Mouse (Mus musculus) liver, embryonic 13.5 days (tissue): ENCODE data around the gene 1810010H24Rik. TPM values are rescaled to one million over a fixed set of nuclear protein-coding genes. Genes with fewer than 3 reads are reported as not detected.
"Not testable (repeated sequence)": the region's sequence is repeated elsewhere in the genome, so short reads cannot be mapped to it uniquely, and the experiment has no call there.

Experiments used
- ATAC-seq: fragments of 200-750 bp; cut with Nextera tagmentation; 2 replicates; pipeline ENCODE4 v1.8.0; 2017; ENCODE audit warnings: low read depth, mild to moderate bottlenecking, moderate number of reproducible peaks, moderate library complexity
- DNase-seq: peaks from one replicate; pipeline ENCODE4 v3.0.0; 2022
- H3K27ac ChIP-seq: fragments of 300-500 bp; sonication (generic); 2 replicates; pipeline ENCODE4 v1.5.1; 2015; ENCODE audit warnings: moderate library complexity, mild to moderate bottlenecking, inconsistent platforms
- H3K27me3 ChIP-seq: fragments of 300-500 bp; sonication (generic); 2 replicates; pipeline ENCODE4 v1.6.1; 2015; ENCODE audit warnings: mild to moderate bottlenecking, inconsistent platforms
- H3K36me3 ChIP-seq: fragments of 300-500 bp; sonication (generic); 2 replicates; pipeline ENCODE4 v1.6.1; 2015; ENCODE audit warnings: mild to moderate bottlenecking, inconsistent platforms
- H3K4me1 ChIP-seq: fragments of 300-500 bp; sonication (generic); replicated peaks from 2 replicates; pipeline ENCODE4 v1.6.1; 2015; ENCODE audit warnings: inconsistent platforms
- H3K4me2 ChIP-seq: fragments of 300-500 bp; sonication (generic); 2 replicates; pipeline ENCODE4 v1.6.1; 2015; ENCODE audit warnings: inconsistent platforms, mild to moderate bottlenecking, moderate library complexity
- H3K4me3 ChIP-seq: fragments of 300-500 bp; sonication (generic); replicated peaks from 2 replicates; pipeline ENCODE4 v1.5.1; 2015; ENCODE audit warnings: mild to moderate bottlenecking, inconsistent platforms
- H3K9ac ChIP-seq: fragments of 300-500 bp; sonication (generic); 2 replicates; pipeline ENCODE4 v1.6.1; 2015; ENCODE audit warnings: mild to moderate bottlenecking, inconsistent platforms
- H3K9me3 ChIP-seq: fragments of 300-500 bp; sonication (generic); replicated peaks from 2 replicates; pipeline ENCODE4 v1.6.1; 2016; ENCODE audit warnings: inconsistent platforms
- WGBS: fragments of 180-500 bp; shearing (Covaris S2); methylation state at CpG from one replicate; pipeline ENCODE4 v1.1.7; 2015; ENCODE audit not compliant: insufficient replicate concordance; 5-methylcytosine and 5-hydroxymethylcytosine counted together
- polyA plus RNA-seq: library from polyadenylated mRNA; unstranded; fragments of >200 nt; fragmentation: Nextera tagmentation; extraction: Ambion mirVana; gene quantifications from 2 replicates; pipeline ENCODE4 v1.2.1, GENCODE M21; 2015

Gene 1810010H24Rik
- polyA plus RNA-seq, 1 experiment from 2014 or later, result 1.1 TPM

GRCm38 (mm10) chr11:107046766-107047620 is 21.5 kb downstream of the 1810010H24Rik start:
- no peak overlapping the region for H3K4me2 ChIP-seq
- H3K9ac ChIP-seq, result no peak overlapping the region
- H3K4me1 ChIP-seq, result peaks cover 14% of the 10 kb centered on the region
- DNase-seq, result no peak
- no peaks in the 10 kb centered on the region for H3K27me3 ChIP-seq
- no peak for ATAC-seq
- WGBS, result 85% methylated on average over 15 of the region's 15 CpGs
- peaks cover 55% of the 10 kb centered on the region for H3K36me3 ChIP-seq
- H3K9me3 ChIP-seq, result no peaks in the 10 kb centered on the region
- no peak overlapping the region for H3K27ac ChIP-seq
- H3K4me3 ChIP-seq, result no peak overlapping the region

GRCm38 (mm10) chr11:107054870-107055269 is 29.4 kb downstream of the 1810010H24Rik start:
- peak; percentile 73 for ATAC-seq
- H3K27ac ChIP-seq, result no peak overlapping the region

GRCm38 (mm10) chr11:107057391-107057790 is 31.9 kb downstream of the 1810010H24Rik start:
- H3K27me3 ChIP-seq, result no peaks in the 10 kb centered on the region
- H3K9me3 ChIP-seq, result no peaks in the 10 kb centered on the region
- no peak overlapping the region for H3K4me2 ChIP-seq
- H3K9ac ChIP-seq, result no peak overlapping the region
- ATAC-seq (no peak), DNase-seq (no peak)
- peaks cover 96% of the 10 kb centered on the region for H3K36me3 ChIP-seq
- H3K27ac ChIP-seq, result no peak overlapping the region
- WGBS, result 89% methylated on average over 6 of the region's 6 CpGs
- H3K4me1 ChIP-seq, result peaks cover 4% of the 10 kb centered on the region; the same call in 1 of the 2 replicates
- H3K4me3 ChIP-seq, result no peak overlapping the region

More at GRCm38 (mm10) chr11:107054870-107055269, 29.4 kb downstream of the 1810010H24Rik start:
- 77% methylated on average over 6 of the region's 6 CpGs for WGBS
- no peak for DNase-seq
- H3K9me3 ChIP-seq, result no peaks in the 10 kb centered on the region
- H3K4me3 ChIP-seq, result no peak overlapping the region
- H3K36me3 ChIP-seq, result peaks cover 85% of the 10 kb centered on the region
- peaks cover 4% of the 10 kb centered on the region; the same call in 1 of the 2 replicates for H3K4me1 ChIP-seq
- no peak overlapping the region for H3K4me2 ChIP-seq
- no peaks in the 10 kb centered on the region for H3K27me3 ChIP-seq
- no peak overlapping the region for H3K9ac ChIP-seq

GRCm38 (mm10) chr11:107059634-107060033 is 34.2 kb downstream of the 1810010H24Rik start:
- not testable (repeated sequence) for ATAC-seq

GRCm38 (mm10) chr11:107060941-107061340 is 35.5 kb downstream of the 1810010H24Rik start:
- Histone ChIP-seq H3K9ac (no peak overlapping the region), H3K4me3 (no peak overlapping the region), H3K27me3 (no peaks in the 10 kb centered on the region), H3K4me1 (peaks cover 4% of the 10 kb centered on the region; the same call in 1 of the 2 replicates), H3K4me2 (no peak overlapping the region), H3K36me3 (peaks cover 93% of the 10 kb centered on the region), H3K9me3 (no peaks in the 10 kb centered on the region), H3K27ac (no peak overlapping the region)
- DNase-seq (no peak), ATAC-seq (no peak)
- 73% methylated on average over 1 of the region's 1 CpGs for WGBS

More at GRCm38 (mm10) chr11:107059634-107060033, 34.2 kb downstream of the 1810010H24Rik start:
- H3K27me3 ChIP-seq, H3K4me2 ChIP-seq, H3K27ac ChIP-seq, H3K4me3 ChIP-seq, H3K9ac ChIP-seq, DNase-seq, H3K9me3 ChIP-seq, H3K4me1 ChIP-seq: not testable (repeated sequence)
- H3K36me3 ChIP-seq, result peaks cover 93% of the 10 kb centered on the region
- 50% methylated on average over 3 of the region's 3 CpGs for WGBS

- H3K27ac ChIP-seq, result no peak overlapping the region
- H3K4me1 ChIP-seq, result peaks cover 4% of the 10 kb centered on the region; the same call in 1 of the 2 replicates
- no peak overlapping the region for H3K4me3 ChIP-seq
- ATAC-seq (no peak), DNase-seq (no peak)
- no peaks in the 10 kb centered on the region for H3K9me3 ChIP-seq
- no peaks in the 10 kb centered on the region for H3K27me3 ChIP-seq
- no peak overlapping the region for H3K9ac ChIP-seq
- no peak overlapping the region for H3K4me2 ChIP-seq
- WGBS, result 85% methylated on average over 3 of the region's 3 CpGs
- peaks cover 93% of the 10 kb centered on the region for H3K36me3 ChIP-seq
These were observed 37.6 kb downstream of the 1810010H24Rik start for GRCm38 (mm10) chr11:107063067-107063466.

GRCm38 (mm10) chr11:107064590-107064989 is 39.1 kb downstream of the 1810010H24Rik start:
- Histone ChIP-seq H3K27ac (no peak overlapping the region), H3K4me2 (no peak overlapping the region), H3K4me1 (no peaks in the 10 kb centered on the region; the same call in 1 of the 2 replicates), H3K4me3 (no peak overlapping the region), H3K36me3 (peaks cover 84% of the 10 kb centered on the region), H3K9me3 (no peaks in the 10 kb centered on the region), H3K9ac (no peak overlapping the region), H3K27me3 (no peaks in the 10 kb centered on the region)
- DNase-seq (no peak), ATAC-seq (no peak)
- 80% methylated on average over 1 of the region's 1 CpGs for WGBS

DNA sequence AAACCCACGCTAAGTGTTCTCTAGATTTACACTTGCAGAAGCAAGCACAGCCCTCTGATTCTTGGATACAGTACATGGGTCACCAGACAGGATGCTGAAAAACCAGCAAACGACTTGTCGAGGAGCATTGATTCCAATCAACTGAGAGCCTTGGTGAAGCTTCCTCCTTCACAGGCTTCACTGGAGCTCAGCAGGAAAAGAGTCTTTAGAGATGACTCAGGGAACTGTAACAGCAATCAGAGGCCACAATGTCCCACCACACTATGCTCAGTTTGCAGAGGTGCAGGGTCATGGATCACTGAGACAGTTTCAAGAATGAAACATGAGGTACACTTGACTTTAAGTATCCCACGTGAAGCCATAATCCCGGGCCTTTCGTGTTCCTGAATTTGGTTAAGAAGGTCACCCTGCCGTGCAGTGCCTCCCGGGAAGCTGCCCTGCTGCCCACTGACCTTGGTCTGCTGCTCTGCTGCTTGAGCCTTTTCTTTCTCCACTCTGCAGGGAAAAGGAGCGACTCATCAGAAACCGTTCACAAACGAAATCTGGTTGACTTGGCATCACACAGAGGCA is 39.8 kb downstream of the 1810010H24Rik start:
- no peak overlapping the region for H3K27ac ChIP-seq
- DNase-seq (no peak), ATAC-seq (no peak)
- H3K27me3 ChIP-seq, result no peaks in the 10 kb centered on the region
- no peak overlapping the region for H3K4me3 ChIP-seq
- no peak overlapping the region for H3K4me2 ChIP-seq
- peaks cover 80% of the 10 kb centered on the region for H3K36me3 ChIP-seq
- no peaks in the 10 kb centered on the region; the same call in 1 of the 2 replicates for H3K4me1 ChIP-seq
- no peaks in the 10 kb centered on the region for H3K9me3 ChIP-seq
- WGBS, result 83% methylated on average over 11 of the region's 11 CpGs
- H3K9ac ChIP-seq, result no peak overlapping the region

Other genes starting within 250 kb of the 1810010H24Rik start
- gene Polg2, start 246.1 kb upstream of the 1810010H24Rik start, polyA plus RNA-seq, result 5.5 and 5.9 TPM in 2 replicates
- gene Ddx5, start 236.5 kb upstream of the 1810010H24Rik start, polyA plus RNA-seq, result 131 and 152 TPM in 2 replicates
- 8.1 and 11.4 TPM in 2 replicates for gene Cep95, start 236.4 kb upstream of the 1810010H24Rik start, polyA plus RNA-seq
- 2.5 and 3.0 TPM in 2 replicates for gene Smurf2, start 105.0 kb upstream of the 1810010H24Rik start, polyA plus RNA-seq
- 325 and 361 TPM in 2 replicates for gene Kpna2, start 26.1 kb upstream of the 1810010H24Rik start, polyA plus RNA-seq
- 8.7 and 9.3 TPM in 2 replicates for gene Bptf, start 106.4 kb downstream of the 1810010H24Rik start, polyA plus RNA-seq
- 33.8 and 42.2 TPM in 2 replicates for gene Nol11, start 163.7 kb downstream of the 1810010H24Rik start, polyA plus RNA-seq